Mouse (Mus musculus): ENCODE measurements around the gene Nkx2-5.

Nkx2-5 gene

GRCm38 (mm10) chr17:26849746-26850357 is 5.0 kb upstream of the Nkx2-5 start:
- DNase-seq, result no peak

GRCm38 (mm10) chr17:26849106-26849745 is 4.4 kb upstream of the Nkx2-5 start:
- no peak for DNase-seq

DNA sequence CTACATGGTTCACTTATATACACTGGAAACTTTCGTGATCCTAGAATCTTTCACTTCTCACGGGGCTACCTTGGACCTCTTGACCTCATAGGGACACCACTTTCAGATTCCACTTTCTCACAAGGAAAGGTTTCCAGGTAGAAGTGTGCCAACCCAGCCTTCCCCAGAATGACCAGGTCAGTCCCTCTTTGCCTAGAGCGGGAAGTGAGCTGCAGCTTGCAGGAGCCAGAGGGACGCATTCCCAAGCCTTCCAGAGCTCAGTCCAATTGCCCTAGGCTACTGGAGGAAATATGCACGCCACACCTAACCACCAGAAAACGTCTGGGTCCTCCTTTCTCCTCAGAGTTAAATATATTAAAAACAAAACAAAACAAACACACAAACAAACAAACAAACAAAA is 3.4 kb upstream of the Nkx2-5 start:
- no peak for DNase-seq

DNA sequence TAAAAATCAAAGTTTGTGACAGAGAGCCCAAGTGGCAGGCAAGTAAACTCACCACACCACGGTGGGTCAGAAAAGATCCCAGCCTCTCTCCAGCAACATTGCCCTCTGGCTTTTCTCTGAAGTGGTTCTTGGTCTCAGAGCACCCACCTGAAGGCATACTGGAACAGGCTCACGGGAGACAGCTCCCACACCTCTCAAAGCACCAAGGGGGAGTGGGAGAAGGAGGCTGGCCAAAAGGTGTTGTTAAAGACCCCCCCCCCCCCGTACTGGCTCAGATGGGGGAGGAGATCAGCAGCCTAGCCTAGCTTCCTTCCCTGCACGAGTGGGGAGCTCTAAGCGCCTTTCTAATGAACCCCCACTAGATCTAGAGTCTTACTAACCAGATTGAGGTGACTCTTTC is 3.0 kb upstream of the Nkx2-5 start:
- DNase-seq, result no peak

DNA sequence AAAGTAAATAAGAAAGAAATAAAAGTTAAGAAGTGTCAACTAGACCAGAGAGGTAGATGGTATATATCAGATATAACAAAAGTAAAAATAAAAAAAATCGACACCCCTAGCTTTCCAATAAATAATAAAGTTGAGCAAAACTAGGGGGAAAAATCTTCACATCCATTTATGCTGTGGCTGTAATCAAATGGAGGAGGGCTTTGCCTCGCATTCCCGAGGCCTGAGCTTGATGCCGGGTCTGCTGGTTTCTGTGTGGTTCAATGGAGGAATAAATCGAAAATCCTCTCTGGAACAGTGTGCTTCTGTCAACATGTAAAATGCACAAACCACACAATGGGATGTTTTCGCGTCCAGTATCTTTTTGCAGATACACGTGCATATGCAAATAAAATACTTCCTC is 1.6 kb upstream of the Nkx2-5 start:
- no peak for DNase-seq

DNA sequence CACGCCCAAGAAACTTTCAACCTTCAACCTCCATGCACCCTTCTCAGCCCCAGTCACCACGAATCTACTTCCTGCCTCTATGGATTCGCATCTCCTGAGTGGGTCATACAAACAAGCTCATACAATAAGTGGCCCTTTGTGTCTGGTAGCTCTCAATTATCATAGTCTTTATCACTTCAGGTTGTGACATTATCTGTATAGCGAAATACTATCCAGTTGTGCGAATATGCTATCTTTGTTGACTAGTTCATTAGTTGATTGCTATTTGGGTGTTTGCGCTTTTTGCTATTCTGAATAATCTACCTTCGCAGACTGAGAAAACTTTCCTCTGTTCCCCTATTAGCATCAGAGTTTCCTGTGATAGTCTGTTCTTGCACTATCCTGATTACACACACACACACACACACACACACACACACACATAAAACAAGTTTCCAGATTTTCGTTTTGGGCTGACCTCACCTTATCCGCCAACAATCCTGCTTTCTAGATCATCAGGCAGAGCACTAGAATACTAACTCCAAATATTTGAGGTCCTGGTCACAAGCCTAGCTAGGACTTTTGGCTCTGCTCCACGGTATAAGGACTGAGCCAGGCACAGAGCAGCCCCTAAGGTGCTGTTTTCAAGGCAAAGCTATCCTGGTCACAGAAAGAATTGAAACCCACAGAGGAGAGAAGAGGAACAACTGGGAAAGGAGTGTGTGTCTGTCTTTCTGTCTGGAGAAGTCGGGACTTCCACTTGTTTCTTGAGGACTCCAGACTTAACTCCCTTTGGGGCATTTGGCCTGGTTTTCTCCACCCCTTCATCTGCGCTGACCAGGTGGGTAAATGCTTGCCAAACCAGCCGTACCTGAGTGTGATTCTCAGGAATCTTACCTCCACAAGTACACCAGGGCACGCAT is 591 bp upstream of the Nkx2-5 start:
- no peak for DNase-seq

DNA sequence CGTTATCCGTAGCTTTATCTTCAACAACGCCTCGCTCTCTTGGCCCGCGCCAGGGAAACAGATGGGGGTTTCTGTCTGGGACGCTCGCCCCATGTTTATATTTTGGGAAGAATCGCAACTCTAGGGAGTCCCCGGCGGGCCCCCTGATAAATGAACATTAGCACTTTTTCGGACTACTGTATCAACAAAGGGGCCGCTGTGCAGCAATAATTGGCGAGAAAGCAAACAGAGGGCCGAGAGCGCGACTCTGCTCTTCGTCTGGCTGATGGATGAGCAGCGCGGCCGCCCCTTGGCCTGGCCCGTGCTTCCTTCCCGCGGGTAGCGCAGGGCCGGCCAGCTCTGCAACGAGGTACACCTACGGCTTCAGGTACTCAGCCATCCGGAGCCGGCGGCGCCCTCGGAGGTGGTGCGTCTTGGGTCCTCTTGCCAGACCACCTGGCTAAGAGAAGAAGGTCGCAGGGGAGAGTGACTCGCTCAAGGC is 398 bp downstream of the Nkx2-5 start:
- DNase-seq, result no peak

GRCm38 (mm10) chr17:26843696-26844236 is 1.0 kb downstream of the Nkx2-5 start:
- no peak for DNase-seq

- no peak for DNase-seq
Measured at GRCm38 (mm10) chr17:26843229-26843567, 1.6 kb downstream of the Nkx2-5 start.

DNA sequence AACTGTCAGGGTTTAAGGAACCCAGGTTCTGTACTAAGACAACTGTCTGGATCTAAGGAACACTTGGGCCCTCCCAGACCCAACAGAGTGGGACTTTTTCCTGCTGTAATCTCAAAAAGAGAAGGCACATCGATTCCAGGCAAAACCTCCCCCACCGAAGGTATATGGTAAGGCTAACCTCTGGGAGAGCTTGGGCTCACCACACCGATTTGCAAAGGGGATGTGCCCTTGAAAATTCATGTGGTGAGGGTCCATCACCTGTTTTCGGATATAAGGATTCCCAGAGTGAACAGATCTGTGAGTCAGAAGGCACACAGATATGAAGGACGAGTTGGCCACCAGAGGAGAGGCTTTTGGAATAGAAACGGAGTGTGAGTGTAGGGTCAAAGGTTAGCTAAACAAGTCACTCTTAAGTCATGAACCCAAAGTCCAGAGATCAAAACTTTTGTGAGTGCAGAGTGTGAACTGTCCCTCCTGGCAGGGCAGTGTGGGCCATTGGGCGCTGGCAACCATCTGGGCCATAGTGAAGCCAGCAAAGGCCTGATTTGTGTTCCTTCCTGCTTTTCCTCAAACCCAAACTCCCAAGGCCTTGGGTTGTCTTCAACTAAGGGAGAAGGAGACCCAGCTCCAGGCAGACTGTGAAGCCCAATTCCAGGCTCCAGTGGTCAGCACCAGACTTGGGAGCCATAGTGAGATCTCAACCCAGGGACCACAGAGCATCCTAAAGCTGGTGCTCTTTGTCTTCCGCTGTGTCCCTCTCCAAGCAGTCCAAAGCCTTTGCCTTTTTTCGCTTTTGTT is 2.2 kb downstream of the Nkx2-5 start:
- DNase-seq, result no peak

DNA sequence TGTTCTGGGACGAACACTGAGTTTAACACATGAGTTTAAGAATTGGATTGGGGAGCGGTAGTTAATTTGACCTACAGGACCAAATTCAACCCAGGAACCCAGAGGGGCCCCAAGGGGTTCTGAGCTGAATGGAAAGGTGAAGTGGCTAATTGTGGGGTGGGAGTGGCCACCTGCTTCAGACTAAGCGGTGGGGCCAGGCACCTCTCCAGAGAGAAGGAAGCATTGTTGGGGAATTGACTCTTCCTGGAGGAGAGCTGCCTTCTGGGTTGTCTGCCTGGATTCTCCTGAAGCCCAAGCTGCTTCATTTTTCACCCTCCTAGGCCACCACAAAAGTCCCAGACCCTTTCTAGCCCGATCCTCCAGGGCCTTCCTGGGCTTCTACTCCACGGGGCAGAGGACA is 2.8 kb downstream of the Nkx2-5 start:
- DNase-seq, result no peak

DNA sequence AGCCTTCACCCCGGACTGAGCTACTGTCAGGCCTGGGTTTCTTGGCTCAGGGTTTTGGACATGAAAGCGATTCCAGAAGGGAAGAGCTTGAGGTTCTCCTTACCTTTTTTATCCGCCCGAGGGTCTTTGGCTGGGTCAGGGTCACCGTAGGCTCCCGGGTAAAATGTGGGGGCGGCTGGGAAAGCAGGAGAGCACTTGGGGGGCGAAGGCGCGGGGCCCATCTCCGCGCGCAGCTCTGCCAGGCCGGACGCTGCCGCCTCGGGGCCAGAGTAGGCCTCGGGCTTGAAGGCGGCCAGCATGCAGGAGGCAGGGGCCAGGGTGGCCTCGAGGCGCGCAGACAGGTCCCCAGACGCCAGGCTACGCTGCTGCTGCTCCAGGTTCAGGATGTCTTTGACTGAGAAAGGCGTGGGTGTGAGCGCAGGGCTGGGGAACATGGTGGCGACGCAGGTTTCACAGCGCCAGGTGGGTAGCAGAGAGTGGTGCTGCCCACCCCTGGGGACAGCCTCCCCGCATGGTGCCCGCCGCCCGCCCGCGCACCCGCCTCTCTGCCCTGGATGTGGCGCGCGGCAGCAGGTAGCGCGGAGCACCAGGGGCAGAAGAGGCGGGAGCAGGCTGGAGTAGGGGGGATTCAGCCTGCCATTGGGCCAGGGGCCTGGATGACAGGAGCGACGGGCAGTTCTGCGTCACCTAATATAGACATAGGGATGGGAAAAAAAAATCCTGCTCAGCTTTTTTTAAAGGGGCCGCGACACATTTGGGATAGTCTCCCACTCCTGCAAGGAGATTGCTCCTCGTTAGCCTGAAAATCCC is 3.7 kb downstream of the Nkx2-5 start:
- no peak for DNase-seq

- no peak for DNase-seq
Measured at GRCm38 (mm10) chr17:26840439-26840780, 4.4 kb downstream of the Nkx2-5 start.

DNA sequence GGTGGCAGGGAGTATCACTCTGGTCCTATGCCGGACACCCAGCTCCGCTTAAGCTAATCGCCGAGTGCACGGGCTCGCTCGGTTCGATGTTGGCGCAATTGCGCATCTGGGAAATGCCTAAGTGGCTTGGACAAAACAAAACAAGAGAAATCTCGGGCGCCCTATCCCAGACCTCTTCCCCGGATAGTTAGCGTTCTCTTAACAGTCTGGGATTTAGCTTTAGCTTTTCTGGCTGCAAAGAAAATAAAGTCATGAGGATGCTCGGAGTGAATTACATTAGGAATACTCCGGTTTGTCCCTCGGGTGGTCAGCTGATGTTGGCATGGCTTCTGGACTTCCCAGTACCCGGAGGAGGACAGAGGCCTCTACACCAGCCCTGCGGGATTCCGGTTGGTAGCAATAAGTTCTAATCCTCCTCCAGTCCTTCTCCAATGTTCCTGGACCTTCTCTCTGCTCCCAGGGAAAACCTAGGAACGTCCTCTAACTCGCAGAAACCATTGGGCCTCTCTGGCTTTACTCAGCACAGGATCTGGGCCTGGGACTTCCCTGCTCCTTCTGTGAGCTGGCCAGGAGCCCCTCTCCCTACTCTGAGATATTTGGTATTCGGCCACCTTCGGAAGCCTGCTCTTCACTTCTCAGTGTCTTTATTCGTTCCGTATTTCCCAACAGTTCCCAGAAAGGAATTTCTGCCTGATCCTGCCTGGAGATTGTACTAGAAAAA is 4.9 kb downstream of the Nkx2-5 start:
- DNase-seq, result no peak

- no peak for DNase-seq
Measured at GRCm38 (mm10) chr17:26838911-26839717, 5.7 kb downstream of the Nkx2-5 start.

DNA sequence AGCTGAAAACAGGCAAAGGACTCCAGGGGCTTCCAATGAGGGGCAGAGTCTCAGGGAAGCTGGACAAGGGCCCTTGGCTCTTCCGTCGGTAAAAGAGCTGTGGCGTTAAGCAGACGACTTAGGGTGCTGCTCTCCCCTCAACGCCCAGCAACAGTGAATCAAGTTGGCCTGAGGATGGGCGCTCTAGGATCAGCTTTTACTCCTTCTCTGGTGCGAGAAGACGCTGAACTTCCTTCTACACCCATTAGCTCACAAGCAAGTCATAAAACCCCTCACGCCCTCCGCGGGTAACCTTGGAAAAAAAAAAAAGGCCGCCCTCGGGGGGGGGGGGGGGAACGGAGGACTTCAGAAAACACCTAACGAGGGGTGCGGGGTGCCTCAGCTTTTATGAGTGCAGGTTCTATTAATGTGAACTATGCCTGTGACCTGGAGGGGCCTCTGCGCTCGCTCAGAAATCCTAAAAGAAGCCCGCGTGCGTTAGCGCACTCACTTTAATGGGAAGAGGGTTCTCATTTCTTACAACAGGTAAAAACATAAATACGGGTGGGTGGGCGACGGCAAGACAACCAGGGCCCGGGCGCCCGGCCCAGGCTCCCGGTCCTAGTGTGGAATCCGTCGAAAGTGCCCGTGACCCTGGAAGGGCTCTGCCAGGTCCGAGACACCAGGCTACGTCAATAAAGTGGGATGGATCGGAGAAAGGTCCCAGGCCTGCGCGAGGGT is 6.5 kb downstream of the Nkx2-5 start:
- no peak for DNase-seq

DNA sequence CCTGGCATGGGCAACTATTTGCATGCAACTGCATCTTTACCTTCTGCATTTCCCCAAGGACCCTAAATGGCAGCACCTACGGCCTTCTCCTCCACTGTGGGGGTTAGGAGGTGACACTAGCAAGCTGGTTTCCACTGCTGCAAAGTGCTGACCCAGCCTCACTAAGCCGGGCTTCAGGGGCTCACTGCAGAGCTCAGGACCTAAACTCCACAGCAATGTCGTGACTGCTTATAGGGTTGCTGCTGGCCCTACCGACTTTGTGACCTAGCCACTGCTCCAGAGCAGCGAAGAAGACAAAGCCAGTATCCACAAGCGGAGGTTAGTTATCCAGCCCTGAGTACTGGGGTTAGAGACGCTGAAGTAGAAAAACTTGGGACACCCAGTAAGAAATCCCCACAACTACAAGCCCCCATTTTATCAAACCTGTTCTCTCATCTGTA is 7.2 kb downstream of the Nkx2-5 start:
- no peak for DNase-seq

DNA sequence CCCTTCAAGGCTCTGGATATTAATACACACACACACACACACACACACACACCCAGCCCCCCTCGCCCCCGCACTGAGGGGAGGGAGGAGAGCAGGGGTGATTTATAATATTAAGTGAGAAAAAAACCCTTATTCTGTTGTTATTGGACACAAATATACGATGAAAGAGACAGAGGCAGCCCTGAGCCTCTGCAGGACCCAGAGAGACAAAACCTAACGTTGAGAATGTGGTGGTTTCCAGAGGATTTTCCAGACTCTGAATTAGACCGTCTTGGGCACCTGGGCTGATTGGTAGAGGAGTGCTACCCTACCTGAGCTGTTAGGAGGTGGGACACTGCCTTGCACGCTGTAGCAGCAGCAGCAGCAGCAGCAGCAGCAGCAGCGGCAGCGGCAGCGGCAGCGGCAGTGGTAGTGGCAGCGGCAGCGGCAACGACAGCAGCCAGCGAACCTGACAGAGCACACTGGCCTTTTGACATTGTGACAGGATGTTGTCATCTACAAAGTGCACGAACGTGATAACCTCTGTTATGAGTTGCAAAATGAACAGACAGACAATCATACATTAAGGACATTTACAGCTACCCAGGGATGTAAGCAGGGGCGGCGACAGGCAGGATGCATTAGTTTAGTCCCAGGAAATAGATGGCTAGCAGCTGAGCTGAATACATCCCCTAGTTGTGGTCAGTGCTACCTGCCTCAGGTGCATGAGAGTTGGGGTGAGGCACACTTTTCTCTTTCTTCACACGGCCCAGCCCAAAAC is 7.8 kb downstream of the Nkx2-5 start:
- DNase-seq, result no peak

DNA sequence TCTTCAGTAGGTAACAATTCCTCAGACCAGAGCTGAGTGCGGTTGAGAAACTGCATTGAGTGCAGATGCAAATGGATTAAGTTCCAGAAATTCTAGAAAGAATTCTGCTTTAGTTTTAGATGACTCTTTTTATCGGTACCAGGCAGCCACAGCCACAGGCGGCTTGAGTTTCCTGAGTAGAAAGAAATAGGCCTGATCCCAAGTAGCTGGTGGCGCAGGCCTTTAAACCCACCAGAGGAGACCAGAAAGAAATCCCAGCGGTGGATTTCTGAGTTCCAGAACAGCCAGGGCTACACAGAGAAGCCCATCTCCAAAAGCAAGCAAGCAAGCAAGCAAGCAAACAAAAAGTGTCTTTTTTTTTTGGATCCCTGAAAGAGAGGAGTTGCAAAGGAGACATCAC is 8.4 kb downstream of the Nkx2-5 start:
- no peak for DNase-seq

Data from thymus, postnatal 14 days (tissue).